Mouse (Mus musculus): Measurements from ENCODE around the gene Mb.

The Mb gene

GRCm38 (mm10) chr15:77050570-77050969 is at the start of gene Mb:
TSS of gene Mb (minus strand) at chr15:77050670.
- no peak for DNase-seq (ENCODE audit: low read depth, low spot score)

GRCm38 (mm10) chr15:77099756-77100155 is 49.3 kb upstream of the Mb start:
- no peak for DNase-seq (ENCODE audit: low read depth, low spot score)

- no peak for DNase-seq (ENCODE audit: low read depth, low spot score)
These were observed 46.9 kb upstream of the Mb start for GRCm38 (mm10) chr15:77097358-77097757.

GRCm38 (mm10) chr15:77095216-77095615 is 44.7 kb upstream of the Mb start:
- no peak for DNase-seq (ENCODE audit: low read depth, low spot score)

GRCm38 (mm10) chr15:77094431-77094830 is 44.0 kb upstream of the Mb start:
- no peak for DNase-seq (ENCODE audit: low read depth, low spot score)

GRCm38 (mm10) chr15:77091394-77091793 is 40.9 kb upstream of the Mb start:
- DNase-seq (ENCODE audit: low read depth, low spot score) = no peak

GRCm38 (mm10) chr15:77090531-77090930 is 40.1 kb upstream of the Mb start:
- no peak for DNase-seq (ENCODE audit: low read depth, low spot score)

- DNase-seq (ENCODE audit: low read depth, low spot score) = no peak
These were observed 38.8 kb upstream of the Mb start for GRCm38 (mm10) chr15:77089249-77089648.

GRCm38 (mm10) chr15:77086488-77086887 is 36.0 kb upstream of the Mb start:
- no peak for DNase-seq (ENCODE audit: low read depth, low spot score)

GRCm38 (mm10) chr15:77085818-77086217 is 35.3 kb upstream of the Mb start:
- no peak for DNase-seq (ENCODE audit: low read depth, low spot score)

- DNase-seq (ENCODE audit: low read depth, low spot score) = no peak
These were observed 31.0 kb upstream of the Mb start for GRCm38 (mm10) chr15:77081454-77081853.

GRCm38 (mm10) chr15:77080684-77081254 is 30.3 kb upstream of the Mb start:
- no peak for DNase-seq (ENCODE audit: low read depth, low spot score)

GRCm38 (mm10) chr15:77079890-77080361 is 29.5 kb upstream of the Mb start:
- no peak for DNase-seq (ENCODE audit: low read depth, low spot score)

GRCm38 (mm10) chr15:77079256-77079822 is 28.9 kb upstream of the Mb start:
- DNase-seq (ENCODE audit: low read depth, low spot score) = no peak

- DNase-seq (ENCODE audit: low read depth, low spot score) = no peak
These were observed 28.3 kb upstream of the Mb start for GRCm38 (mm10) chr15:77078786-77079185.

- no peak for DNase-seq (ENCODE audit: low read depth, low spot score)
These were observed 27.4 kb upstream of the Mb start for GRCm38 (mm10) chr15:77077906-77078305.

GRCm38 (mm10) chr15:77076523-77076922 is 26.1 kb upstream of the Mb start:
- no peak for DNase-seq (ENCODE audit: low read depth, low spot score)

- no peak for DNase-seq (ENCODE audit: low read depth, low spot score)
These were observed 22.2 kb upstream of the Mb start for GRCm38 (mm10) chr15:77072556-77073163.

GRCm38 (mm10) chr15:77071501-77071900 is 21.0 kb upstream of the Mb start:
- peak; percentile 23 for DNase-seq (ENCODE audit: low read depth, low spot score)

- no peak for DNase-seq (ENCODE audit: low read depth, low spot score)
These were observed 20.3 kb upstream of the Mb start for GRCm38 (mm10) chr15:77070745-77071268.

GRCm38 (mm10) chr15:77069019-77069418 is 18.5 kb upstream of the Mb start:
- no peak for DNase-seq (ENCODE audit: low read depth, low spot score)

GRCm38 (mm10) chr15:77068439-77068861 is 18.0 kb upstream of the Mb start:
- no peak for DNase-seq (ENCODE audit: low read depth, low spot score)

GRCm38 (mm10) chr15:77066233-77066632 is 15.8 kb upstream of the Mb start:
- no peak for DNase-seq (ENCODE audit: low read depth, low spot score)
